Mouse (Mus musculus) midbrain, embryonic 14.5 days (tissue): ENCODE measurements around the gene A930009A15Rik. TPM values are rescaled to one million over a fixed set of nuclear protein-coding genes. Genes with fewer than 3 reads are reported as not detected.

Source experiments
- ATAC-seq: fragments of 200-750 bp; cut with Nextera tagmentation; 2 replicates; pipeline ENCODE4 v1.8.0; 2017; ENCODE audit warnings: moderate number of reproducible peaks, moderate library complexity; ENCODE audit not compliant: low FRiP score, low TSS enrichment
- DNase-seq: peaks from one replicate; pipeline ENCODE4 v3.0.0-alpha.2; 2015
- H3K27ac ChIP-seq: fragments of 300-500 bp; sonication (generic); replicated peaks from 2 replicates; pipeline ENCODE4 v1.5.1; 2014; ENCODE audit warnings: mild to moderate bottlenecking, low read depth, low read length, moderate library complexity
- H3K27me3 ChIP-seq: fragments of 300-500 bp; sonication (generic); 2 replicates; pipeline ENCODE4 v1.6.1; 2014; ENCODE audit warnings: low read length, control low read depth, mixed read lengths; ENCODE audit not compliant: control insufficient read depth, insufficient read depth
- H3K36me3 ChIP-seq: fragments of 300-500 bp; sonication (generic); 2 replicates; pipeline ENCODE4 v1.6.1; 2014; ENCODE audit warnings: low read length, control low read depth; ENCODE audit not compliant: control insufficient read depth, insufficient read depth
- H3K4me1 ChIP-seq: fragments of 300-500 bp; sonication (generic); 2 replicates; pipeline ENCODE4 v1.6.1; 2014; ENCODE audit warnings: mild to moderate bottlenecking, antibody characterized with exemption, low read length, control low read depth; ENCODE audit not compliant: control insufficient read depth, insufficient read depth
- H3K4me2 ChIP-seq: fragments of 300-500 bp; sonication (generic); 2 replicates; pipeline ENCODE4 v1.6.1; 2014; ENCODE audit warnings: mild to moderate bottlenecking, low read length, moderate library complexity
- H3K4me3 ChIP-seq: fragments of 300-500 bp; sonication (generic); replicated peaks from 2 replicates; pipeline ENCODE4 v1.5.1; 2014; ENCODE audit warnings: low read depth, low read length
- H3K9ac ChIP-seq: fragments of 300-500 bp; sonication (generic); replicated peaks from 2 replicates; pipeline ENCODE4 v1.6.1; 2014; ENCODE audit warnings: mild to moderate bottlenecking, low read length, moderate library complexity
- H3K9me3 ChIP-seq: fragments of 300-500 bp; sonication (generic); 2 replicates; pipeline ENCODE4 v1.6.1; 2016; ENCODE audit warnings: low read length, control low read depth, mixed read lengths; ENCODE audit not compliant: control insufficient read depth
- WGBS: fragments of 180-500 bp; shearing (Covaris S2); extraction: QIAGEN DNeasy Blood & Tissue Kit; methylation state at CpG from one replicate; pipeline ENCODE4 v1.1.7; 2014; 5-methylcytosine and 5-hydroxymethylcytosine counted together
- polyA plus RNA-seq: library from polyadenylated mRNA; unstranded; fragments of >200 nt; fragmentation: Nextera tagmentation; extraction: Ambion mirVana; gene quantifications from 2 replicates; pipeline ENCODE4 v1.2.1, GENCODE M21; 2014

A930009A15Rik gene
- polyA plus RNA-seq, 1 experiment from 2014 or later, result 0.36 TPM

- Histone ChIP-seq H3K36me3 (no peaks in the 10 kb centered on the region), H3K4me1 (peaks cover 6% of the 10 kb centered on the region), H3K4me2 (peak overlapping the region; percentile 23), H3K4me3 (no peak overlapping the region), H3K9ac (no peak overlapping the region), H3K27ac (no peak overlapping the region; the same call in 1 of the 2 replicates), H3K9me3 (no peaks in the 10 kb centered on the region), H3K27me3 (no peaks in the 10 kb centered on the region)
- ATAC-seq (no peak), DNase-seq (peak; percentile 68)
- WGBS, result 5% methylated on average over 6 of the region's 6 CpGs
Observed at GRCm38 (mm10) chr10:115571317-115571716, 1.5 kb downstream of the A930009A15Rik start.

- H3K4me3 ChIP-seq, result no peak overlapping the region
- no peaks in the 10 kb centered on the region for H3K27me3 ChIP-seq
- DNase-seq, result no peak
- WGBS, result 7% methylated on average over 3 of the region's 3 CpGs
- no peaks in the 10 kb centered on the region for H3K36me3 ChIP-seq
- H3K4me2 ChIP-seq, result peak overlapping the region; percentile 23
- no peak for ATAC-seq
- no peaks in the 10 kb centered on the region for H3K9me3 ChIP-seq
- no peak overlapping the region for H3K9ac ChIP-seq
- no peak overlapping the region; the same call in 1 of the 2 replicates for H3K27ac ChIP-seq
- H3K4me1 ChIP-seq, result peaks cover 6% of the 10 kb centered on the region
Observed at GRCm38 (mm10) chr10:115571734-115572440, 2.1 kb downstream of the A930009A15Rik start.

- WGBS, result 56% methylated on average over 7 of the region's 7 CpGs
- H3K36me3 ChIP-seq, result no peaks in the 10 kb centered on the region
- H3K4me3 ChIP-seq, result no peak overlapping the region
- DNase-seq (no peak), ATAC-seq (no peak)
- no peaks in the 10 kb centered on the region for H3K9me3 ChIP-seq
- no peak overlapping the region for H3K9ac ChIP-seq
- H3K27me3 ChIP-seq, result peaks cover 8% of the 10 kb centered on the region
- H3K4me2 ChIP-seq, result no peak overlapping the region
- no peak overlapping the region for H3K27ac ChIP-seq
- H3K4me1 ChIP-seq, result peaks cover 6% of the 10 kb centered on the region; the same call in 1 of the 2 replicates
Observed at GRCm38 (mm10) chr10:115579076-115579475, 9.3 kb downstream of the A930009A15Rik start.

DNA sequence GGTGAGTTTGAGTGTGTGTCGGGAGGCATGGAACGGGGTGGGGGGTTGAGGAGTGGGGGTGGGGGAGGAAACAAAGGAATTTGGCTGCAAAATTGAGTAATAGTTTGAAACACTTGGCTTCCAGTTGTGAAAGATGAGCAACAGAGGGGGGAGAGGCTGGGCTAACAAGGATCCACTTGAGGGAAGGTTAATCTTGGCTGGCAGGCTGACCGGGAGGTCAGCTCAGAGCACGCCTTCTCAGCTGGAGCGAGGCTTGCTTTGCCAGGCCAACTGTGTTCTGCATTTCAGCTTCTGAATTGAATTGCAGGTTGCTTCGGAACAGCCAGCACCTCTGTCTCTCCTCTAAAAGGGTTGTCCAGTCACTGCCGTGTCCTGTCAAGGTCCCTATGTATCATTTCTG is 9.7 kb downstream of the A930009A15Rik start:
- no peak overlapping the region for H3K4me2 ChIP-seq
- no peaks in the 10 kb centered on the region for H3K9me3 ChIP-seq
- H3K27ac ChIP-seq, result no peak overlapping the region
- peaks cover 12% of the 10 kb centered on the region for H3K27me3 ChIP-seq
- H3K4me3 ChIP-seq, result no peak overlapping the region
- ATAC-seq, result no peak
- peak; percentile 31 for DNase-seq
- 17% methylated on average over 7 of the region's 7 CpGs for WGBS
- H3K4me1 ChIP-seq, result peaks cover 6% of the 10 kb centered on the region; the same call in 1 of the 2 replicates
- no peaks in the 10 kb centered on the region for H3K36me3 ChIP-seq
- H3K9ac ChIP-seq, result no peak overlapping the region

DNA sequence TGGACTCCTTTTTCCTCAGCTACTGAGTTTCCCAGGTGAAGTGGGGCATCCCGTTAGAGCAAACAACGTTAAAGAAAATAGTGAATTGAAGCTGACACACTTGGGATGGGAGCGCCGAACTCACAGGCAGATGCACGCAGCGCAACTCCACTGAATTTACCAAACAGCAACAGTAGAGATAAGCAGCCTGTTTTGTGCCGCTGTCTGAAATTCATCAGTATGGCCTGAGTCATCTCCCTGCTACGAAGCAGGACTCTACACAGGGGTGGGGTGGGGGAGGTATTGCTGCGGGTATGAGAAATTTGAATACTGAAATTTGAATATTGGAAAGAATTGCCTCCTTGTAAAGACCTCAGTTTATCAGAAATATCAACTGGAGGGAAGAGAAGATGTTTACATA is 12.2 kb downstream of the A930009A15Rik start:
- Histone ChIP-seq H3K9me3 (no peaks in the 10 kb centered on the region), H3K36me3 (no peaks in the 10 kb centered on the region), H3K9ac (no peak overlapping the region), H3K27ac (no peak overlapping the region), H3K4me1 (peaks cover 16% of the 10 kb centered on the region), H3K4me3 (no peak overlapping the region), H3K27me3 (peaks cover 34% of the 10 kb centered on the region), H3K4me2 (no peak overlapping the region)
- ATAC-seq, result no peak
- DNase-seq, result no peak
- WGBS, result 77% methylated on average over 9 of the region's 9 CpGs

DNA sequence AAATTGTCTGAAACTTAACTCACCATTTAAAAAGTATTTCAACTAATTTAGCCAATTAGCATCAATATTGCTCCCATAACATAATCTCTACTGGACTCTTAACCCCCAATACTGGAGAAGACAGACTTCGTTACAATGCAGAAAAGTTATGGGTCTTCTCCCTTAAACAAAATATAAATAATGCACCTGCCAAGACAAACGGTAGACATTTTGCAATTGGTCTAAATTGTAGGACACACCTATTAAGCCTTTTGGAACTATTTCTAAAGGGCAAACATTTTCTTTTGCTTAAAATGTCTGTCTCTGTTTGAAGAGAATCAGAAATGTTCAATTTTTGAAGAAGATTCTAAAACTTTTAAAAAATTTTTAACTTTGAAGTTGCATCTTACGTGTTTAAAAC is 13.3 kb downstream of the A930009A15Rik start:
- ATAC-seq (no peak), DNase-seq (no peak)
- Histone ChIP-seq H3K36me3 (no peaks in the 10 kb centered on the region), H3K27me3 (peaks cover 35% of the 10 kb centered on the region), H3K4me1 (peaks cover 19% of the 10 kb centered on the region), H3K4me3 (no peak overlapping the region), H3K4me2 (no peak overlapping the region), H3K9ac (no peak overlapping the region), H3K27ac (no peak overlapping the region), H3K9me3 (no peaks in the 10 kb centered on the region)
- WGBS, result 88% methylated on average over 3 of the region's 3 CpGs

GRCm38 (mm10) chr10:115584656-115585055 is 14.9 kb downstream of the A930009A15Rik start:
- H3K27me3 ChIP-seq, result peaks cover 48% of the 10 kb centered on the region
- H3K9ac ChIP-seq, result no peak overlapping the region
- peak; percentile 37 for DNase-seq
- no peak overlapping the region for H3K27ac ChIP-seq
- ATAC-seq, result no peak
- peaks cover 17% of the 10 kb centered on the region for H3K4me1 ChIP-seq
- H3K9me3 ChIP-seq, result no peaks in the 10 kb centered on the region
- H3K4me2 ChIP-seq, result peak overlapping the region; percentile 97
- H3K36me3 ChIP-seq, result no peaks in the 10 kb centered on the region
- H3K4me3 ChIP-seq, result no peak overlapping the region
- 18% methylated on average over 13 of the region's 14 CpGs for WGBS

GRCm38 (mm10) chr10:115585491-115586245 is 15.9 kb downstream of the A930009A15Rik start:
- 1% methylated on average over 21 of the region's 21 CpGs for WGBS
- H3K4me1 ChIP-seq, result peaks cover 15% of the 10 kb centered on the region; the same call in 1 of the 2 replicates
- no peaks in the 10 kb centered on the region for H3K9me3 ChIP-seq
- peak overlapping the region; percentile 59 for H3K4me3 ChIP-seq
- no peaks in the 10 kb centered on the region for H3K36me3 ChIP-seq
- H3K4me2 ChIP-seq, result peak overlapping the region; percentile 97
- H3K27ac ChIP-seq, result no peak overlapping the region
- no peak for ATAC-seq
- DNase-seq, result peak; percentile 52
- H3K27me3 ChIP-seq, result peaks cover 48% of the 10 kb centered on the region
- no peak overlapping the region for H3K9ac ChIP-seq
